Mouse (Mus musculus) ES-E14 (cell line): ENCODE results near the gene Bcas3. TPM values are rescaled to one million over a fixed set of nuclear protein-coding genes. Genes with fewer than 3 reads are reported as not detected.

Source experiments
- DNase-seq: peaks from one replicate; pipeline ENCODE4 v3.0.0-alpha.2; 2013; ENCODE audit warnings: low read depth, low spot score
- H3K27ac ChIP-seq: 2 replicates; pipeline ENCODE4 v1.5.1; 2012; ENCODE audit warnings: low read depth, mild to moderate bottlenecking, low read length, moderate library complexity, mixed read lengths; ENCODE audit not compliant: poor library complexity, insufficient read depth, severe bottlenecking
- H3K36me3 ChIP-seq: 2 replicates; pipeline ENCODE4 v1.6.1; 2012; ENCODE audit warnings: mild to moderate bottlenecking, low read length, moderate library complexity, mixed read lengths; ENCODE audit not compliant: control insufficient read depth, poor library complexity, insufficient read depth, severe bottlenecking
- H3K4me1 ChIP-seq, 2 experiments: fragments of 150-350 bp in 1 of 2; sonication (generic) in 1 of 2; 2 replicates each; pipeline ENCODE4 v1.6.1; 2012; ENCODE audit warnings: low read length in 2 of 2, mild to moderate bottlenecking in 1 of 2, mixed read lengths in 1 of 2; ENCODE audit not compliant: control insufficient read depth in 2 of 2, insufficient read depth in 2 of 2, poor library complexity in 1 of 2
- H3K4me3 ChIP-seq, 2 experiments: fragments of 150-350 bp in 1 of 2; sonication (generic) in 1 of 2; 2 replicates each; pipeline ENCODE4 v1.5.1; 2012; ENCODE audit warnings: low read length in 2 of 2, low read depth in 1 of 2, mild to moderate bottlenecking in 1 of 2, mixed read lengths in 1 of 2; ENCODE audit not compliant: insufficient read depth in 1 of 2, poor library complexity in 1 of 2, severe bottlenecking in 1 of 2
- H3K9ac ChIP-seq: 2 replicates; pipeline ENCODE4 v1.6.1; 2012; ENCODE audit warnings: low read depth, mild to moderate bottlenecking, low read length, mixed read lengths; ENCODE audit not compliant: poor library complexity, insufficient read depth, severe bottlenecking
- H3K9me3 ChIP-seq: fragments of 150-350 bp; sonication (generic); 2 replicates; pipeline ENCODE4 v1.6.1; 2012; ENCODE audit warnings: low read depth, mild to moderate bottlenecking, low read length; ENCODE audit not compliant: control insufficient read depth, insufficient read depth
- CHD2 ChIP-seq: IDR thresholded peaks from 2 replicates; pipeline ENCODE4 v1.6.1; 2014; ENCODE audit warnings: mild to moderate bottlenecking, low read depth, low read length, inconsistent platforms
- HCFC1 ChIP-seq: IDR thresholded peaks from 2 replicates; pipeline ENCODE4 v1.6.1; 2012; ENCODE audit warnings: low read length, inconsistent platforms, borderline replicate concordance; ENCODE audit not compliant: insufficient read depth
- MAFK ChIP-seq: IDR thresholded peaks from 2 replicates; pipeline ENCODE4 v1.6.1; 2014; ENCODE audit warnings: mild to moderate bottlenecking, low read depth, low read length, inconsistent platforms; ENCODE audit not compliant: insufficient read depth
- ZC3H11A ChIP-seq: IDR thresholded peaks from 2 replicates; pipeline ENCODE4 v1.6.1; 2012; ENCODE audit warnings: low read depth, mild to moderate bottlenecking, inconsistent platforms, low read length, borderline replicate concordance
- ZNF384 ChIP-seq: IDR thresholded peaks from 2 replicates; pipeline ENCODE4 v1.6.1; 2012; ENCODE audit warnings: low read depth, low read length, inconsistent platforms
- in situ Hi-C, 2 experiments: fragments of 600-800 bp; cut with MboI; formaldehyde crosslinking; loops; one replicate each; pipeline ENCODE4 v1.15.1; 2025; ENCODE audit warnings: low sequenced_read_pairs in 2 of 2, inconsistent platforms in 1 of 2; ENCODE audit not compliant: unreplicated experiment in 2 of 2
- total RNA-seq: library from RNA; depleted of rRNA; stranded (reverse); fragments of 300-350 nt; gene quantifications from 2 replicates; pipeline ENCODE4 v1.2.3, GENCODE M21; 2012

Bcas3 gene
- total RNA-seq, 1 experiment: 23.6 TPM

- no peak overlapping the region for H3K4me3 ChIP-seq
- H3K27ac ChIP-seq: no peak overlapping the region
- no peak for DNase-seq
- in situ Hi-C loops: no loop called here
- TF ChIP-seq CHD2 (no peak), HCFC1 (no peak), MAFK (no peak)
- no peaks in the 10 kb centered on the region for H3K9me3 ChIP-seq
- H3K4me1 ChIP-seq: no peaks in the 10 kb centered on the region
- H3K36me3 ChIP-seq: no peaks in the 10 kb centered on the region
- H3K9ac ChIP-seq: no peak overlapping the region
Observed at GRCm38 (mm10) chr11:85571040-85571439, 218.1 kb downstream of the Bcas3 start.

GRCm38 (mm10) chr11:85571936-85572335, 219.0 kb downstream of the Bcas3 start:
- H3K36me3 ChIP-seq: no peaks in the 10 kb centered on the region
- in situ Hi-C loops: no loop called here
- H3K9ac ChIP-seq: no peak overlapping the region
- H3K4me3 ChIP-seq: no peak overlapping the region
- no peak overlapping the region for H3K27ac ChIP-seq
- H3K9me3 ChIP-seq: no peaks in the 10 kb centered on the region
- DNase-seq: no peak
- TF ChIP-seq ZC3H11A (no peak), ZNF384 (no peak), CHD2 (no peak), HCFC1 (no peak), MAFK (no peak)
- no peaks in the 10 kb centered on the region for H3K4me1 ChIP-seq

GRCm38 (mm10) chr11:85572590-85572989, 219.6 kb downstream of the Bcas3 start:
- H3K4me1 ChIP-seq: no peaks in the 10 kb centered on the region
- in situ Hi-C loops: no loop called here
- no peak for TF ChIP-seq HCFC1
- no peaks in the 10 kb centered on the region for H3K36me3 ChIP-seq
- no peak overlapping the region for H3K9ac ChIP-seq
- no peak overlapping the region for H3K27ac ChIP-seq
- no peak for DNase-seq
- H3K9me3 ChIP-seq: no peaks in the 10 kb centered on the region
- no peak overlapping the region for H3K4me3 ChIP-seq

- no peak for TF ChIP-seq MAFK
- TF ChIP-seq HCFC1: no peak
- TF ChIP-seq CHD2: no peak
- TF ChIP-seq ZNF384: no peak
- TF ChIP-seq ZC3H11A: no peak
- Histone ChIP-seq H3K4me1 (no peaks in the 10 kb centered on the region), H3K9ac (no peak overlapping the region), H3K4me3 (no peak overlapping the region), H3K9me3 (no peaks in the 10 kb centered on the region), H3K27ac (no peak overlapping the region), H3K36me3 (no peaks in the 10 kb centered on the region)
- no peak for DNase-seq
- in situ Hi-C loops: no loop called here
Observed at GRCm38 (mm10) chr11:85574496-85574895, 221.5 kb downstream of the Bcas3 start.

- Histone ChIP-seq H3K9ac (no peak overlapping the region), H3K36me3 (no peaks in the 10 kb centered on the region), H3K9me3 (no peaks in the 10 kb centered on the region), H3K27ac (no peak overlapping the region), H3K4me3 (no peak overlapping the region), H3K4me1 (no peaks in the 10 kb centered on the region)
- TF ChIP-seq ZNF384: no peak
- no peak for TF ChIP-seq HCFC1
- TF ChIP-seq CHD2: no peak
- no peak for TF ChIP-seq MAFK
- no peak for TF ChIP-seq ZC3H11A
- in situ Hi-C loops: no loop called here
- DNase-seq: no peak
Observed at GRCm38 (mm10) chr11:85577816-85578645, 225.1 kb downstream of the Bcas3 start.
